Mouse (Mus musculus) midbrain, embryonic 10.5 days (tissue): ENCODE measurements around the gene Lix1l. TPM values are rescaled to one million over a fixed set of nuclear protein-coding genes. Genes with fewer than 3 reads are reported as not detected.
A peak's percentile ranks its signal among the peaks of the same experiment; 100 is the strongest.

Source experiments
- DNase-seq: peaks from one replicate; pipeline ENCODE4 v3.0.0-alpha.2; 2017; ENCODE audit warnings: low spot score
- H3K27ac ChIP-seq: fragments of 300-500 bp; sonication (generic); replicated peaks from 2 replicates; pipeline ENCODE4 v1.5.1; 2016; ENCODE audit warnings: mild to moderate bottlenecking
- H3K27me3 ChIP-seq: fragments of 300-500 bp; sonication (generic); 2 replicates; pipeline ENCODE4 v1.6.1; 2016; ENCODE audit warnings: low read depth, mild to moderate bottlenecking; ENCODE audit not compliant: poor library complexity, severe bottlenecking
- H3K36me3 ChIP-seq: fragments of 300-500 bp; sonication (generic); 2 replicates; pipeline ENCODE4 v1.6.1; 2016; ENCODE audit warnings: mild to moderate bottlenecking, moderate library complexity
- H3K4me1 ChIP-seq: fragments of 300-500 bp; sonication (generic); 2 replicates; pipeline ENCODE4 v1.6.1; 2016
- H3K4me3 ChIP-seq: fragments of 300-500 bp; sonication (generic); 2 replicates; pipeline ENCODE4 v1.5.1; 2016; ENCODE audit warnings: mild to moderate bottlenecking, moderate library complexity
- H3K9me3 ChIP-seq: fragments of 300-500 bp; sonication (generic); replicated peaks from 2 replicates; pipeline ENCODE4 v1.6.1; 2016; ENCODE audit warnings: mild to moderate bottlenecking
- WGBS: fragments of 180-500 bp; shearing (Covaris S2); methylation state at CpG from one replicate; pipeline ENCODE4 v1.1.7; 2016; 5-methylcytosine and 5-hydroxymethylcytosine counted together
- polyA plus RNA-seq: library from polyadenylated mRNA; unstranded; fragments of >200 nt; fragmentation: Nextera tagmentation; extraction: Ambion mirVana; gene quantifications from 2 replicates; pipeline ENCODE4 v1.2.1, GENCODE M21; 2016

Lix1l gene
- polyA plus RNA-seq, 1 experiment from 2014 or later, result 5.3 TPM

DNA sequence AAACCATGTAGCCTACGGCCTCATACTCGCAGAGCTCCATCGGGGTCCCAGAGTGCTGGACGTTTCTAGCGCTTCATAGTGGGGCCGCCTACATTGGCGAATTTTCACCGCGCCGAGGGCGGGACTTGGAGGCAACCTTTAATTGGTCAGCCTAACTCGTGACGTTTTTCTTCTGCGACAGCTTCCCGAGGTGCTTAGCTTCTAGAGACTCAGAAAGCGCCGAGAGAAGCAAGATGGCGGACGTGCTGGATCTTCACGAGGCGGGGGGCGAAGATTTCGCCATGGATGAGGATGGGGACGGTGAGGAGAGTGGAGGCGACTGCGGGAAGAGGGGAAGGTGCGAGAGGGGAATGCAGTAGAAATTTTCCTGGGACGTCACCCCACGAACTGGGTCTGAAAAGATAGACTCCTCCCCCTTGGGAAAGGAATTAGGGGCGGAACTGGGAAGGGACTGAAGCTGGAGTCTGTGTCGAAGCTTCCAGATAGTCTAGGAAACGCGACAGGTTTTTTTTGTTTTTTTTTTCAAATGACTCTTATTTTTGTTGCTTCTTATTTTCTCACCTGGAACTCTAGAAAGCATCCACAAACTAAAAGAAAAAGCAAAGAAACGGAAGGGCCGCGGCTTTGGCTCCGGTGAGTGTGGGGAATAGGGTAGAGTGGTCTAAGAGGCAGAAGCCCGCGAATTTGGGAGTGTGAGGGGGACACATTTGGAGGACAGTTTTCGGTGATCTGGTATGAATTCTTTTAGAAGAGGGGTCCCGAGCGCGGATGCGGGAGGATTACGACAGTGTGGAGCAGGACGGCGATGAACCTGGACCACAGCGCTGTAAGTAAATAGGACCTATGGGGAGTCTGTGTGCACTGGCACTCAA, 29.0 kb downstream of the Lix1l start, which contains the start of gene Rbm8a:
Gene Rbm8a, plus strand, starts transcription at position 205 of the 872 bp plus-strand sequence.
- H3K9me3 ChIP-seq, result no peaks in the 10 kb centered on the region
- peaks cover 27% of the 10 kb centered on the region for H3K4me1 ChIP-seq
- peak; percentile 96 for DNase-seq
- no peaks in the 10 kb centered on the region for H3K27me3 ChIP-seq
- peaks cover 60% of the 10 kb centered on the region for H3K36me3 ChIP-seq
- H3K4me3 ChIP-seq, result peak within 1 kb of the TSS; percentile 78
- peak within 1 kb of the TSS; percentile 94 for H3K27ac ChIP-seq
- under 1% methylated on average over 48 of the region's 48 CpGs for WGBS

DNA sequence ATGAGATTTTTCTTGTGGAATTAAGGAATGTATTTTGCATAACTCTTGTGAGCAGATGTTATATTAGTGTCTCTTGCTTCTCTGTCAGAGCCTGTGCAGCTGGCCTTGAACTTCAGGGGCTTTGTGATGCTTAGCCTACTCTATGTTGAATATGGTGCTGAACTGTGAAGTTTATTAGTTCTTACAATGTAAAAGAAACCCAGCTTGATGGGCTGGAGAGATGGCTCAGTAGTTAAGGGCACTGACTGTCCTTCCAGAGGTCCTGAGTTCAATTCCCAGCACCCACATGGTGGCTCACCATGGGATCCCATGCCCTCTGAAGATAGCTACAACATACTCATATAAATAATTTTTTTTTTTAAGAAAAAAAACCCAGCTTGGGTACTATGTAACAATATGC, 31.1 kb downstream of the Lix1l start:
- H3K4me1 ChIP-seq, result peaks cover 48% of the 10 kb centered on the region
- no peaks in the 10 kb centered on the region for H3K9me3 ChIP-seq
- peaks cover 44% of the 10 kb centered on the region for H3K36me3 ChIP-seq
- no peak for DNase-seq
- no peaks in the 10 kb centered on the region for H3K27me3 ChIP-seq
- H3K27ac ChIP-seq, result no peak overlapping the region
- H3K4me3 ChIP-seq, result no peak overlapping the region

DNA sequence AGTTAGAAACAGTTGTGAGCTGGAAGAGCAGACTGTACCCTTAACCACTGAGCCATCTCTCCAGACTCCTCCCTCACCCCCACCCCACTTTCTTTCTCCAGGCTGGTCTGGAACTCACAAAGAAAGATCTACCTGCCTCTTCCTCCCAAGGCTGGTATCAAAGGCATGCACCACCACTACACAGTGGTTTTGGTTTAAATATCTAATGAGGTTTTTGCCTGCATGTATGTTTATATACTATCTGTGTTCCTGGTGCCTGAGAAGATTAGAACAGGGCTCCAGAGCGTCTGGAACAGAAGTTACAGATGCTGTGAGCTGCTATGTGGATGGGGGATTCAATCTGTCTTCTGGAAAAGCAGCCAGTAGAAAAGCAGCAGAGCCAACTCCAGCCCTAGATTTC, 33.1 kb downstream of the Lix1l start:
- WGBS, result 75% methylated on average over 1 of the region's 1 CpGs
- H3K36me3 ChIP-seq, result peaks cover 51% of the 10 kb centered on the region

DNA sequence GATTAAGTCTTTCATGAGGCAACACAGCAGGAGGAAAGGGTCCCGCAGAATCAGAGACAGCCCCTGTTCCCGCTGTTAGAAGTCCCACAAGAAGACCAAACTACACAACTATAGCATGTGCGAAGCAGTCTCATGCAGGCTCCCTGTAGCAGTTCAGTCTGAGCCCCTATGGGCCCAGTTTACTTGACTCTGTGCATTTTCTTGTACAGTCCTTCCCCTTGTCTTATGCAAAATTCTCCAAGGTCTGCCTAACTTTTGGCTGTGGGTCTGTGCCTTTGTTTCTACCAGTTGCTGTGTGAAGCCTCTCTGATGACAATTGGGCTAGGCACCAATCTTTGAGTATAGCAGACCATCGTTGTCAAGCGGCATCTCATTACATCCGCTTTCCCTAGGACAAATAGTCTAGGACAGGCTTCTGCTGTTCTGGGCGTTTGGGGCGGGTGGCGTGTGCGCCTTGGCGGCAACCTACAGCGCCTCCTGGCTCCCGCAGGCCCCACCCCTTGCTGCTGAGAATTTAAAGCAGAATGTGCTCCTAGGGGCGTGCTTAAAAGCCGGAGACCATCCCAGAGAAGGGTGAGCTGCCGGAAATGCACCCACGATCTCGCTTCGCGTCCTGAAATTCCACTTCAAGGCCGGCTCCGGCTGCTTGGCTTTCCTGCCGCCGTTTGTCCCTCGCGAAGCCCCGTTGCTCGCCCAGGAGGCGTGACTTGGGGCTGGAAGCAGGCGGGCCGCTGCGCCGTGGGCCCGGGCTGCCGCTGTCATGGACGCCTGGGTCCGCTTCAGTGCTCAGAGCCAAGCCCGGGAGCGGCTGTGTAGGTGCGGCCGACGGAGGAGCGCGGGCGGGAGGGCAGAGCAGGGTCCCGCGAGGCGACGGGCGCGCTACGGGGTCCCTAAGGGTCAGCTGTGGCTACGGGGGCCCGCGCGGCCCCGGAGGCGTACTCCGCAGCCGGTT, 34.3 kb downstream of the Lix1l start, which contains the start of the genes Pex11b and Gm42957:
Gene Pex11b, plus strand, starts transcription at position 449 of the 952 bp plus-strand sequence.
Gene Gm42957, plus strand, starts transcription at position 547 of the 952 bp plus-strand sequence.
- H3K27me3 ChIP-seq, result no peaks in the 10 kb centered on the region
- H3K9me3 ChIP-seq, result no peaks in the 10 kb centered on the region
- peak; percentile 82 for DNase-seq
- peaks cover 44% of the 10 kb centered on the region for H3K4me1 ChIP-seq
- H3K36me3 ChIP-seq, result peaks cover 63% of the 10 kb centered on the region
- peak within 1 kb of the TSS; percentile 93 for H3K27ac ChIP-seq
- WGBS, result 1% methylated on average over 60 of the region's 60 CpGs
- H3K4me3 ChIP-seq, result peak within 1 kb of the TSS; percentile 95

More for the DNA sequence above, 33.1 kb downstream of the Lix1l start:
- Histone ChIP-seq H3K27me3 (no peaks in the 10 kb centered on the region), H3K27ac (no peak overlapping the region), H3K4me3 (no peak overlapping the region), H3K9me3 (no peaks in the 10 kb centered on the region), H3K4me1 (peaks cover 48% of the 10 kb centered on the region)
- no peak for DNase-seq

DNA sequence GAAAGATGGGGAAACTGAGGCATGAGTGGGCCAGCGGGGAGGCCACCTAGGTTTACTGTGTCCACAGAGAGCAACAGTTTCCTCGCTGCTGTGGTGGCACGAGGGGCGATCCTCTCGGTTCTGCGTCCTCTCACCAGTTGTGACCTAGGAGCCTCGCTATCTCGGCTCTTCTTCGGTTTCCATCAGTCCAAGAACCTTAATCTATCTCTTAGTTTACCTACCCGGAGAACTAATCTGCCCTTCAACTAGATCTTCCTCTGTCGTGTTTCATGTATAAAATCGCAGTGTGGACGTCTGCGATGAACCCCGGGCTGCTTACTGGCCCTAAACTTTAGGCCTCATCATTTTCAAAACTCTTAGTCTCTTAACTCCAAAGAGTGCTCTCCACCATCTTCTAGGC, 35.0 kb downstream of the Lix1l start:
- DNase-seq, result no peak
- peaks cover 63% of the 10 kb centered on the region for H3K36me3 ChIP-seq
- no peaks in the 10 kb centered on the region for H3K9me3 ChIP-seq
- H3K27ac ChIP-seq, result peak overlapping the region; percentile 93
- no peaks in the 10 kb centered on the region for H3K27me3 ChIP-seq
- peaks cover 37% of the 10 kb centered on the region for H3K4me1 ChIP-seq
- peak overlapping the region; percentile 95 for H3K4me3 ChIP-seq
- 13% methylated on average over 15 of the region's 15 CpGs for WGBS

DNA sequence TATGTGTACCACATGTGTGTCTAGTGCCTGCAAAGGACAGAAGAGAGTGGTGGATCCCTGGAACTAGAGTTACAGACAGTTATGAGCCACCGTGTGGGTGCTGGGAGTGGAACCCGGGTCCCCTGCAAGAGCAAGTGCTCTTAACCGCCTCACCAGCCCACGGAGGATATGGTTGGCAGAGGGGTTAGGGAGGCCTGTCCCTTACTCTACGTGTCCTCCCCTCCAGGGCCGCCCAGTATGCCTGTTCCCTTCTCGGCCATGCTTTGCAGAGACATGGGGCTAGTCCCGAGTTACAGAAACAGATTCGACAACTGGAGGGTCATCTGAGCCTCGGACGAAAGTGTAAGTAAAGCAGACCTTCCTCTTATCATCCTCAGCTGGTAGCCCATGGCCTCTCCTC, 35.5 kb downstream of the Lix1l start:
- Histone ChIP-seq H3K4me3 (peak overlapping the region; percentile 95), H3K9me3 (no peaks in the 10 kb centered on the region), H3K4me1 (peaks cover 32% of the 10 kb centered on the region), H3K27ac (no peak overlapping the region), H3K27me3 (no peaks in the 10 kb centered on the region), H3K36me3 (peaks cover 63% of the 10 kb centered on the region)
- no peak for DNase-seq
- 68% methylated on average over 11 of the region's 11 CpGs for WGBS

DNA sequence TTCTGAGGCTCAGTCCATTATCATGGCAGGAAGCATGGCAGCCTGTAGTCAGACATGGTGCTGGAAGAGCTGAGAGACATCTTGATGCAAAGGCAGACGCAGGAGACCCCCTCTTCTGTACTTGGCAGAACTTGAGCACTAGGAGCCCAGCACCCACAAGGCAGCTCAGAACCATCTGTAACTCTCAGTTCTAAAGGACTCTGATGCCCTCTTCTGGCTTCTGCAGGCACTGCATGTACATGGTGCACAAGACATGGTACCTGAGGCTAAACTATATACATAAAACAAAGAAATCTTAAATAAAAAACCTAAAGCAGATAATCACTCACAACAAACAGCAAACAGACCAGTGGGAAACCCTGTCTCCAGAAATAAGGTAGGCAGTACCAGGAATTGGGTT, 38.3 kb downstream of the Lix1l start:
- 77% methylated on average over 1 of the region's 1 CpGs for WGBS
- Histone ChIP-seq H3K4me3 (no peak overlapping the region), H3K27me3 (no peaks in the 10 kb centered on the region), H3K4me1 (peaks cover 31% of the 10 kb centered on the region), H3K9me3 (no peaks in the 10 kb centered on the region), H3K27ac (no peak overlapping the region), H3K36me3 (peaks cover 57% of the 10 kb centered on the region)
- DNase-seq, result peak; percentile 54

DNA sequence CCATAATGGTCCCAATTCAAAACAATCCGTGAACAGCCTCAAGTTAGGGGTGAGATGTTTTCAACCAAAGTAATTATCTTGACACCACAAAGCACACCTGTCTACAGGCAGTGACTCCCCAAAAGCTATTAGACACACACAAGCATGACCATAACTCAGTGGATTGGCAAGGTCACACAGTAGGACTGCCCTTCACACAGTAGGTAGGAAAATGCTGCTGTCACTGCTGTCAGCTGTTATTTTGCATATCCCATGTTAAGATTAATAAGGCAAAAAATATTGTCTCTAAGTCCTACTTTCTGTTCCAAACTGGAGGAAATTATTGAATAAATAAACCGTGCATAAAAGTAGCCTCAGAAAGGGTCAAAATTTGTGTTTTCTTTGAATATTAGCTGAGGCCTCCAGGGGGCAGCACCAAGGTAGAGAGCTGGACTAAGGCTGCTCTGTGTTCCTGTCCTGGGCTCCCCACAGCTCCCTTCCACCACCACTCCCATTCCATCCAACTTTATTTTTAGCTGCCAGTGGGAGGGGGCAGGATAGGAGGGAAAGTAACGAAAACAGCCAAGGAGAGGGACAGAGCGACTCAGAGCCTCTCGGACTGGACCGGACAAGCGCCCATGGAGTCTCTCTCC, 44.2 kb downstream of the Lix1l start, which contains the start of gene Itga10:
Gene Itga10, plus strand, starts transcription at position 567 of the 632 bp plus-strand sequence.
- Histone ChIP-seq H3K9me3 (no peaks in the 10 kb centered on the region), H3K36me3 (peaks cover 38% of the 10 kb centered on the region), H3K4me1 (no peaks in the 10 kb centered on the region), H3K27ac (no peak within 1 kb of the TSS), H3K4me3 (no peak within 1 kb of the TSS), H3K27me3 (no peaks in the 10 kb centered on the region)
- peak; percentile 19 for DNase-seq
- 72% methylated on average over 7 of the region's 7 CpGs for WGBS

DNA sequence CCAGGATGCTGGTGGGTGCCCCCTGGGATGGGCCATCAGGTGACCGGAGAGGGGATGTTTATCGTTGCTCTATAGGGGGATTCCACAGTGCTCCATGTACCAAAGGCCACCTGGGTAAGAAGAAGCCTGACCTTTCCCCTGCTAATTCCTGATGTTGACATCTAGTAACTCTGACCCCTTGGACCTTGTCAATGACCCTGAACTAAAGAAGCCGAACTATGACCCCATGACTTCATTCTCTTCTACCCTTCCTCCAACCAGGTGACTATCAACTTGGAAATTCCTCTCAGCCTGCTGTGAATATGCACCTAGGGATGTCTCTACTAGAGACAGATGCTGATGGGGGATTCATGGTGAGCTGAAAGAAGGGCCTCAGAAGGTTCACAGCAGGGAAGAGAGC, 46.4 kb downstream of the Lix1l start:
- no peak for DNase-seq
- no peak overlapping the region for H3K27ac ChIP-seq
- H3K4me3 ChIP-seq, result no peak overlapping the region
- H3K36me3 ChIP-seq, result peaks cover 25% of the 10 kb centered on the region
- no peaks in the 10 kb centered on the region for H3K9me3 ChIP-seq
- H3K27me3 ChIP-seq, result no peaks in the 10 kb centered on the region
- no peaks in the 10 kb centered on the region for H3K4me1 ChIP-seq
- WGBS, result 77% methylated on average over 3 of the region's 3 CpGs

DNA sequence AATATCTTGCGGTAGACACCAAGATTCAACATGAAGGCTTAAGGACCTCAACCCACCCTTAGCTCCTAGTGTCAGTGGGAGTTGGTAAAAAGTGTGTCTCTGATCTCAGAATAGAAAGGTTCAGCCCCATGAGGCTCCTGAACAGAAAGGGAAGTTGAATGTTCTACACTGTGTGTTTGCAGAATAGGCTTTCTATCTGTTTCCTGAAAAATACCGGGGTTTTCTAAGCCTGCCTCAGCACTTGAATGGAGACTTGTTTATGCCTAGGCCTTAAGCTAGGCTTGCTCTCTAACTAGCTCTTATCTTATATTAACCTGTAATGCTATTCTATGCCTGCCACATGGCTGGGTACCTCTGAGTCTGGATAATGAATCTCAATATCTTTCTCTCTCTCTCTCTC, 60.0 kb downstream of the Lix1l start:
- Histone ChIP-seq H3K27ac (no peak overlapping the region), H3K4me1 (peaks cover 15% of the 10 kb centered on the region), H3K27me3 (peaks cover 4% of the 10 kb centered on the region; the same call in 1 of the 2 replicates), H3K9me3 (no peaks in the 10 kb centered on the region), H3K36me3 (0 out of 2 replicates have a peak, but pooled peaks cover 2% of the 10 kb centered on the region), H3K4me3 (no peak overlapping the region)
- 84% methylated on average over 2 of the region's 2 CpGs for WGBS
- DNase-seq, result no peak

DNA sequence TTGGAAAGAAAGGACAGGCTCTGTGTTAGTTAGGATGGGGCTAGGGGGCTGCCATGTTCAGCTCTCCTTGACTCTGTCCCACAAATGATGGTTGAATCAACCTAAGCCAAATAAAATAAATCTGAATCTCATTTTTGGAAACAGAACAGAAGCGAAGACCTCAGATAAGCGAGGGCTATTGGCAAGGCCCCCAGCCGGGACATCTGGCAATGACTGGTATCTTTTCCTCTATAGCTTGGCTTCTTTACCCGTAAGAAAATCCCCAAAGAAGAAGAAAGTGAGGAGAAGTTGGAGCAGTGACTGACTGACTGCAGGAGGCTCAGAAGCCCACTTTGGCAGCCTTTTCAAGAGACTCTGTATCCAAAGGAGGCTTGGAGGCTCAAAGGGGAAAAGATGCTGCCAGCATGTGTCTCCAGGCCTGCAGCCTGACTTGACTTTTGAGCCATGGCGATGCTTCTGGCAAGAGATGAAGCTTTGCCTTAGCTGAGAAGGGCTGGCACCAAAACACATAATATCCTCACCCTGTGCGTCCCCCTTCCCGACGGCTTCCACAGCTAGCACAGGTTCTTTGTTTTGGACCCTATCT, 61.9 kb downstream of the Lix1l start:
- Histone ChIP-seq H3K4me3 (peak overlapping the region; percentile 42), H3K4me1 (peaks cover 15% of the 10 kb centered on the region), H3K36me3 (0 out of 2 replicates have a peak, but pooled peaks cover 2% of the 10 kb centered on the region), H3K27ac (peak overlapping the region; percentile 68), H3K9me3 (no peaks in the 10 kb centered on the region), H3K27me3 (peaks cover 4% of the 10 kb centered on the region; the same call in 1 of the 2 replicates)
- WGBS, result 48% methylated on average over 8 of the region's 8 CpGs
- DNase-seq, result no peak
